Mouse (Mus musculus) testis, adult 2 months (tissue): ENCODE data around the gene Cacna1d.

Experiments
- CTCF ChIP-seq: fragments of 200-500 bp; IDR thresholded peaks from 2 replicates; pipeline ENCODE4 v1.5.1; 2012; ENCODE audit warnings: low read depth, mild to moderate bottlenecking, inconsistent platforms, low read length, moderate library complexity; ENCODE audit not compliant: control insufficient read depth, insufficient read depth, insufficient replicate concordance
- POLR2A ChIP-seq: fragments of 200-500 bp; IDR thresholded peaks from 2 replicates; pipeline ENCODE4 v1.6.1; 2012; ENCODE audit warnings: low read depth, mild to moderate bottlenecking, inconsistent platforms, low read length, moderate library complexity; ENCODE audit not compliant: control insufficient read depth

- TF ChIP-seq CTCF, result no peak
- peak; percentile 89 for TF ChIP-seq POLR2A
Observed at GRCm38 (mm10) chr14:30479361-30479948, 11.8 kb downstream of the Cacna1d start, which contains the start of gene Dcp1a.
